Mouse (Mus musculus): Measurements from ENCODE around the gene Ost4.

- no peak for TF ChIP-seq ELF1 (IDR thresholded peaks at IDR 0.05; ENCODE audit: low read depth, low read length)
- no peak for TF ChIP-seq USF1 (IDR thresholded peaks at IDR 0.05; ENCODE audit: low read depth, low read length)
- TF ChIP-seq TCF12 (IDR thresholded peaks at IDR 0.05; ENCODE audit: low read depth, low read length), result no peak
- no peak for TF ChIP-seq POLR2A (IDR thresholded peaks at IDR 0.05; ENCODE audit: control insufficient read depth in 1 of 2, insufficient read depth in 1 of 2, low read depth in 1 of 2, low read length in 2 of 2, poor library complexity in 1 of 2)
- TF ChIP-seq CTCF (IDR thresholded peaks at IDR 0.05 in 2 of 3, conservative IDR thresholded peaks at IDR 0.05 in 1 of 3; ENCODE audit: control insufficient read depth in 1 of 3, insufficient read depth in 1 of 3, low read depth in 2 of 3, low read length in 3 of 3, poor library complexity in 1 of 3, severe bottlenecking in 1 of 3), result no peak
- TF ChIP-seq KAT2A (conservative IDR thresholded peaks at IDR 0.05; ENCODE audit: low read depth, low read length), result no peak
- no peak for TF ChIP-seq HCFC1 (IDR thresholded peaks at IDR 0.05; ENCODE audit: low read depth, low read length)
- no peak for TF ChIP-seq TBP (IDR thresholded peaks at IDR 0.05; ENCODE audit: low read depth, low read length)
Measured at GRCm38 (mm10) chr5:30954065-30954464, 46.5 kb upstream of the Ost4 start.
